Mouse (Mus musculus) ES-Bruce4 (cell line): Measurements from ENCODE around the gene Ptdss2. TPM values are rescaled to one million over a fixed set of nuclear protein-coding genes. Genes with fewer than 3 reads are reported as not detected.

Experiments
- H3K27ac ChIP-seq: 2 replicates; pipeline ENCODE4 v1.5.1; 2012; ENCODE audit warnings: low read length, inconsistent platforms; ENCODE audit not compliant: insufficient read depth
- H3K27me3 ChIP-seq: 2 replicates; pipeline ENCODE4 v1.6.1; 2012; ENCODE audit warnings: mild to moderate bottlenecking, low read length, inconsistent platforms; ENCODE audit not compliant: control insufficient read depth, poor library complexity, insufficient read depth, severe bottlenecking
- H3K36me3 ChIP-seq: 2 replicates; pipeline ENCODE4 v1.6.1; 2012; ENCODE audit warnings: inconsistent platforms, mild to moderate bottlenecking, low read length, moderate library complexity; ENCODE audit not compliant: control insufficient read depth, poor library complexity, insufficient read depth, severe bottlenecking
- H3K4me1 ChIP-seq: one replicate; pipeline ENCODE4 v1.8.1; 2011; ENCODE audit warnings: low read length; ENCODE audit not compliant: control insufficient read depth, insufficient read depth
- H3K4me3 ChIP-seq: 2 replicates; pipeline ENCODE4 v1.5.1; 2011; ENCODE audit warnings: low read depth, mild to moderate bottlenecking, low read length
- H3K9ac ChIP-seq: 2 replicates; pipeline ENCODE4 v1.6.1; 2012; ENCODE audit warnings: low read depth, mild to moderate bottlenecking, inconsistent platforms; ENCODE audit not compliant: poor library complexity, severe bottlenecking
- H3K9me3 ChIP-seq: replicated peaks from 2 replicates; pipeline ENCODE4 v1.6.1; 2012; ENCODE audit warnings: mild to moderate bottlenecking, low read length, inconsistent platforms; ENCODE audit not compliant: control insufficient read depth, poor library complexity, insufficient read depth, severe bottlenecking
- CTCF ChIP-seq: IDR thresholded peaks from one replicate; pipeline ENCODE4 v1.8.1; 2011; ENCODE audit warnings: low read depth, low read length
- EP300 ChIP-seq: IDR thresholded peaks from 2 replicates; pipeline ENCODE4 v1.6.1; 2011; ENCODE audit warnings: low read depth, low read length; ENCODE audit not compliant: insufficient read depth
- POLR2A ChIP-seq: IDR thresholded peaks from one replicate; pipeline ENCODE4 v1.8.1; 2011; ENCODE audit warnings: low read length; ENCODE audit not compliant: insufficient read depth
- polyA plus RNA-seq: library from polyadenylated mRNA; stranded (reverse); fragments of >200 nt; gene quantifications from 2 replicates; pipeline ENCODE4 v1.2.4, GENCODE M21; 2011; ENCODE audit warnings: low read depth; ENCODE audit not compliant: missing spikeins, insufficient read depth, insufficient read length

Gene Ptdss2
- polyA plus RNA-seq, 1 experiment: 55.3 TPM

DNA sequence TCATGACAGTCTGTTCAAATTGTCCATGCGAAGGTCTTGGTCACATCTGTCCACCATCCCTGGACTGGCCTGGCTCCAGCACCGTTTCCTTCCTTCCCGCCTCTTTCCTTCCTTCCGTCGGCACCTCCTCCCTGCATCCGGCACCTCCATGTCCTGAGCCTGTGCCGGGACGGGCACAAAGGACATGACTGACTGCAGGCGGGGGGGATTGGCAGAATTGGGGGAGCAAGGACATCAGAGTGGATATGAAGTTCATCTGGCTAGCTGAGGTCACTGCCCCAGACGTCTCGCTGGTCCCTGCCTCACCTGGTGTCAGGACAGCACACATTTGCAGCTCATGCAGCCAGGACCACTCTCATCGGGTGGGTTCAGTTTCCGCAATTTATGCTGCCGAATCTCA is 68.9 kb downstream of the Ptdss2 start:
- Histone ChIP-seq H3K4me3 (no peak overlapping the region), H3K4me1 (peaks cover 7% of the 10 kb centered on the region), H3K27ac (no peak overlapping the region), H3K27me3 (no peaks in the 10 kb centered on the region), H3K9ac (no peak overlapping the region), H3K36me3 (peaks cover 13% of the 10 kb centered on the region), H3K9me3 (no peaks in the 10 kb centered on the region)
- TF ChIP-seq CTCF: no peak
- no peak for TF ChIP-seq POLR2A
- no peak for TF ChIP-seq EP300

DNA sequence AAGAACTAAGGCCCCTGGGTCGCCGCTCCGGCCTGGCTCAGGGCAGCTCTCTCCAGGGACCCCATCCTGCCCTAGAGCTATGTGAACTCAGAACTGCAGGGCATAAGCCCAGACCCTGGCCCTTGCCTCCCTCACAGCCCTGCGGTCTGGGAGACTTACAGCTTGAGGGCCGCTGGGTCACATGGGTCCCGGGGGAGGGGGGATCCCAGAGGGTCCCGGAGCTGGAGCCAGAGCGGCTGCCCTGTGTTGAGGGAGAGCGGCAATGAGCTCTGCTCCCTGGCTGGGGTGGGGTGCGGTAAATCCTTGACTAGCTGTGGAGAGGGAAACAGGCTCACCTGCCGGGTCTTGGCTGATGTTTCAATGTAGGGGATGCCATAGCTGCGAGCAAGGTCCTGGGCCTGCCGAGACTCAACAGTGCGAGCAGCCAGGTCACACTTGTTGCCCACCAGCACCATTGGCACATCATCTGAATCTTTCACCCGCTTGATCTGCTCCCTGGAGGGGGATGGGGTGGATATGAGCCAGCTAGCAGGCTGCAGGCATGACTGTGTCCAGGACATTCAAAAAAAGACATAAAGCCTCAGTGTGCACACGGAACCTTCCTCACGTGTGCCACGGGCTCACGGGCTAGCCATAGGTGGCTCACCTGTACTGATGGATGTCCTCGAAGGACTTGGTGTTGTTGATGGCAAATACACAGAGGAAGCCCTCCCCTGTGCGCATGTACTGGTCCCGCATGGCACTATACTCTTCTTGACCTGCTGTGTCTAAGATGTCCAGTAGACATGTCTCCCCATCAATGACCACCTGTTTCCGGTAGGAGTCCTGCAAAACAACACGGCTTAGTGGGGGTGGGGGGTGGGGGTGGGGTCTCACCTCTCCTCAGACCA is 69.9 kb downstream of the Ptdss2 start:
- Histone ChIP-seq H3K4me1 (peaks cover 7% of the 10 kb centered on the region), H3K36me3 (peaks cover 13% of the 10 kb centered on the region), H3K9me3 (no peaks in the 10 kb centered on the region), H3K9ac (no peak overlapping the region; the same call in 1 of the 2 replicates), H3K4me3 (no peak overlapping the region), H3K27me3 (no peaks in the 10 kb centered on the region), H3K27ac (no peak overlapping the region)
- TF ChIP-seq POLR2A (no peak), EP300 (no peak), CTCF (no peak)

DNA sequence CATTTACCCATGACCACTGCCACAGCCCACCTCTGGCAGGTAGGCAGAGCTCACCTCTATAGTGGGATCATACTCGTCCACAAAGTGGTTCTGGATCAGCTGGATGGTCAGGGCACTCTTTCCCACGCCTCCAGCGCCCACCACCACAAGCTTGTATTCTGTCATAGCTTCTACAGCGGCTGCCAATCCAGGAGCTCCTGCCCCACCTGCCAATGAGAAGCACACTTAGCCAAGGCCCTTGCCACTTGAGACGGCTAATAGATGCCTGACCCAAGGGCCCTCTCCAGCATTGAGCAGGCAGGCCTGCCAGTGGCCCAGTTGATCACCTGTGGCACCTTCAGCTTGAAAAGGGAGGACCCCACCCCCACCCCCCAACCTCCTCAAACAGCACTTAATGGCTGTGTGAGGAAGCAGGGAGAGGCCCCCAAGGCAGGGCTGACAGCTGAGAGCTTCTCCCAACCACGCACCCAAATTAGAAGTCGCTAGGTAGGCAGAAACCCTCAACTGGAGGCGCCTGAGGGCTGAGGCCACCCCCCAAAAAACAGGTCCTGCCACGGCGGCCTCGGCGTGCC is 70.7 kb downstream of the Ptdss2 start:
- no peak for TF ChIP-seq POLR2A
- TF ChIP-seq EP300: no peak
- TF ChIP-seq CTCF: no peak
- peak overlapping the region; percentile 90 for H3K9ac ChIP-seq
- no peaks in the 10 kb centered on the region for H3K9me3 ChIP-seq
- H3K4me3 ChIP-seq: peak overlapping the region; percentile 93
- H3K4me1 ChIP-seq: peaks cover 7% of the 10 kb centered on the region
- peaks cover 13% of the 10 kb centered on the region for H3K36me3 ChIP-seq
- H3K27me3 ChIP-seq: no peaks in the 10 kb centered on the region
- H3K27ac ChIP-seq: peak overlapping the region; percentile 34; the same call in 1 of the 2 replicates

DNA sequence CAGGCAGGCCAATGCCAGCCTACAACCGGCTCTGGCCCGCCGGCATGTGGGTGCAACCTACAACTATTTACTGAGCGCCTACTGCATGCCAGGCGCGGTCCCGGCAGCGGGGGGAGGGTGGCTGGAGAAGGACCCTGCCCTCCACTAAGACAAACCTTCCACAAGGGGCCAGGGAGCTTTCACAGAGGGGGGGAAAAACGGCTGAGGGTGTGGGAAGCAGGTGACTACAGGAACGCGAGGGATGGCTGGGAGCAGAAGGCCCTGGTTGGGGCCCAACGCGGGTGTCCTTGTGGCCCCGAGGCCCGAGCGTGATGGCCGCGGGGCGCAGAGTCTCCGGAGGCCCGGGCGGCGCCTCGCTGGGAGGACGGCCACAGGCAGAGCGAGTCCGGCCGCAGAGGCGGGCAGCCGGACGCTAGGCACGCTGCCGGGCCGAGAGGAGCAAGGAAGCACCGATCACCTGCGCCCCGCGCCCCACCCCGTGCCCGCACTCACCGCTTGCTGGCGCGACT is 71.2 kb downstream of the Ptdss2 start:
- no peaks in the 10 kb centered on the region for H3K9me3 ChIP-seq
- H3K27me3 ChIP-seq: no peaks in the 10 kb centered on the region
- peaks cover 7% of the 10 kb centered on the region for H3K4me1 ChIP-seq
- peak overlapping the region; percentile 34; the same call in 1 of the 2 replicates for H3K27ac ChIP-seq
- H3K9ac ChIP-seq: peak overlapping the region; percentile 90
- H3K4me3 ChIP-seq: peak overlapping the region; percentile 93
- TF ChIP-seq CTCF (no peak), POLR2A (no peak), EP300 (no peak)
- H3K36me3 ChIP-seq: peaks cover 13% of the 10 kb centered on the region

DNA sequence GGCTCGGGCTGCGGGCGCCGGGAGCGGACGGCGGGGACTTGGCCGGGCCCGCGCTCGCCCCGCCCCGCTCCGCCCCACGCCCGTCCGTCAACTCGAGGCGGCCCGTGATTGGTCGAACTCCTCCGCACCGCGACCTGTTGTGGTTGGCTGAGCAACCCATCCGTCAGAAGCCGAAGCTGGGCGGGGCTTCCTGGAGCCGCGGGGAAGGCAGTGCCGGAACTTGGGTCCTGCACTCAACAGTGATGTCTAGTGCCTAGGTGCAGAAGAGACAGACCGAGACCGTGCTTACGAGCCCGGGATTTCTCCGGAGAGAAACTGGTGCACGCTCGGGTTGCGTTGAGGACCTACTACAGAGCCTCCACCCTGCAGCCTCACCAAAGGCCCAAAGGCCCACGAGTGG is 71.8 kb downstream of the Ptdss2 start, which contains the start of the genes Hras and Lrrc56:
Gene Hras (minus strand): TSS at position 58 of the 400 bp plus-strand sequence.
Gene Lrrc56 (plus strand): TSS at position 210 of the 400 bp plus-strand sequence.
- Histone ChIP-seq H3K9ac (peak within 1 kb of the TSS; percentile 90), H3K4me1 (peaks cover 7% of the 10 kb centered on the region), H3K4me3 (peak within 1 kb of the TSS; percentile 93), H3K27ac (peak within 1 kb of the TSS; percentile 34; the same call in 1 of the 2 replicates), H3K36me3 (peaks cover 13% of the 10 kb centered on the region), H3K9me3 (no peaks in the 10 kb centered on the region), H3K27me3 (no peaks in the 10 kb centered on the region)
- TF ChIP-seq CTCF: no peak
- TF ChIP-seq POLR2A: peak; percentile 82
